Mouse (Mus musculus) ES-Bruce4 (cell line): ENCODE data around the gene Hbb-bh2. TPM values are rescaled to one million over a fixed set of nuclear protein-coding genes. Genes with fewer than 3 reads are reported as not detected.
"Not testable (repeated sequence)": the region's sequence is repeated elsewhere in the genome, so short reads cannot be mapped to it uniquely, and the experiment has no call there.

Experiments used
- H3K27ac ChIP-seq: 2 replicates; pipeline ENCODE4 v1.5.1; 2012; ENCODE audit warnings: low read length, inconsistent platforms; ENCODE audit not compliant: insufficient read depth
- H3K27me3 ChIP-seq: 2 replicates; pipeline ENCODE4 v1.6.1; 2012; ENCODE audit warnings: mild to moderate bottlenecking, low read length, inconsistent platforms; ENCODE audit not compliant: control insufficient read depth, poor library complexity, insufficient read depth, severe bottlenecking
- H3K36me3 ChIP-seq: 2 replicates; pipeline ENCODE4 v1.6.1; 2012; ENCODE audit warnings: inconsistent platforms, mild to moderate bottlenecking, low read length, moderate library complexity; ENCODE audit not compliant: control insufficient read depth, poor library complexity, insufficient read depth, severe bottlenecking
- H3K4me1 ChIP-seq: one replicate; pipeline ENCODE4 v1.8.1; 2011; ENCODE audit warnings: low read length; ENCODE audit not compliant: control insufficient read depth, insufficient read depth
- H3K4me3 ChIP-seq: 2 replicates; pipeline ENCODE4 v1.5.1; 2011; ENCODE audit warnings: low read depth, mild to moderate bottlenecking, low read length
- H3K9ac ChIP-seq: 2 replicates; pipeline ENCODE4 v1.6.1; 2012; ENCODE audit warnings: low read depth, mild to moderate bottlenecking, inconsistent platforms; ENCODE audit not compliant: poor library complexity, severe bottlenecking
- H3K9me3 ChIP-seq: replicated peaks from 2 replicates; pipeline ENCODE4 v1.6.1; 2012; ENCODE audit warnings: mild to moderate bottlenecking, low read length, inconsistent platforms; ENCODE audit not compliant: control insufficient read depth, poor library complexity, insufficient read depth, severe bottlenecking
- CTCF ChIP-seq: IDR thresholded peaks from one replicate; pipeline ENCODE4 v1.8.1; 2011; ENCODE audit warnings: low read depth, low read length
- EP300 ChIP-seq: IDR thresholded peaks from 2 replicates; pipeline ENCODE4 v1.6.1; 2011; ENCODE audit warnings: low read depth, low read length; ENCODE audit not compliant: insufficient read depth
- POLR2A ChIP-seq: IDR thresholded peaks from one replicate; pipeline ENCODE4 v1.8.1; 2011; ENCODE audit warnings: low read length; ENCODE audit not compliant: insufficient read depth
- polyA plus RNA-seq: library from polyadenylated mRNA; stranded (reverse); fragments of >200 nt; gene quantifications from 2 replicates; pipeline ENCODE4 v1.2.4, GENCODE M21; 2011; ENCODE audit warnings: low read depth; ENCODE audit not compliant: missing spikeins, insufficient read depth, insufficient read length

Gene Hbb-bh2
- polyA plus RNA-seq, 1 experiment = not detected

DNA sequence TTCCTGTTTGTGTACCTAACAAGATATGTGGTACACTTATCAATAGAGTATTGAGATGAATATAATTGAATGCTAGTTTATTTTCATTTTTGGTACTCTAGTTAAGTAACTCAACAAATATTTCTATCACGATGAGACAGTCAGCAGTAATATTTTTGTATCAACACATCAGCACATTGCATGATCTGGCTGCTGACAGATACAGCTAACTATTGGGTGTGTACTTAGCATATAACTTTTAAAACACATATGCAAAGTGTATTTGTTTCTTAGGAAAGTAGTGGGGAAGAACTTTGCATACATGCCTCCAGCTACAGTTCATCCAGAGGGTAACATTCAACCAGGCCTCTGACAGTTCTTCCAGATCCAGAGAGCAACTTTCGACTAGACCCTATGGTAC is 15.7 kb downstream of the Hbb-bh2 start:
- Histone ChIP-seq H3K36me3 (no peaks in the 10 kb centered on the region), H3K4me3 (no peak overlapping the region), H3K27me3 (no peaks in the 10 kb centered on the region), H3K9me3 (no peaks in the 10 kb centered on the region), H3K27ac (no peak overlapping the region), H3K4me1 (no peaks in the 10 kb centered on the region), H3K9ac (no peak overlapping the region)
- TF ChIP-seq CTCF (no peak), POLR2A (no peak), EP300 (no peak)

DNA sequence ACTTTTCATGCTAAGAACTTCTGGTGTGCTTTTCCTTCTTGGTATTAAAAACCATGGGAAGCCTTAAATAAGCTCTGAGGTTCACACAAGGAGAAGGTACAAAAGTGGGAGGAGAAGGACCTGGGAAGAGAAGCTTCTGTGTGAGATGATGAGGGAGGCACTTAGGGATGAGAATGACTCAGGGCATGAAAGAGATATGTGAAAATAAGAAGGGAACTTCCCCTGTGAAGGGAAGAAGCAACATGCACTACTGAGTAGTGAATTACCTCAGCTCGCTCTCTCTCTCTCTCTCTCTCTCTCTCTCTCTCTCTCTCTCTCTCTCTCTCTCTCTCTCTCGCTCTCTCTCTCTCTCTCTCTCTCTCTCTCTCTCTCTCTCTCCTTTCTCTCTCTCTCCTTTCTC is 25.2 kb downstream of the Hbb-bh2 start:
- not testable (repeated sequence) for H3K27ac ChIP-seq, H3K9me3 ChIP-seq, H3K9ac ChIP-seq, H3K4me1 ChIP-seq, H3K27me3 ChIP-seq, H3K36me3 ChIP-seq, H3K4me3 ChIP-seq

DNA sequence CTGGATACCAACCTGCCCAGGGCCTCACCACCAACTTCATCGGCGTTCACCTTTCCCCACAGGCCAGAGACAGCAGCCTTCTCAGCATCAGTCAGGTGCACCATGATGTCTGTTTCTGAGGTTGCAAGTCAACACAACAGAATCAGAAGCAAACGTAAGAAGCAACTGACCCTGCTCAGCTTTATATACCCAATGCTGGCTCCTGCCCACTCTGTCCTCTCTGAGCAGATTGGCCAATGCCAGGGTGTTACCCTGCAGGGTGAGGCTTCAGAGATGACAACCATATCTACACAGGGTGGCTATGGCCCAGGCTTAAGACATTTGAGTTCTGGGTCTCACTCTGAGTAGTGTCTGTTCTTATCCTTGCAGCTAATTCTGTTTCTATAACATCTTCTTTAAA is 26.6 kb downstream of the Hbb-bh2 start, which contains the start of gene Hbb-bt:
Gene Hbb-bt, minus strand, starts transcription at position 231 of the 400 bp plus-strand sequence.
- TF ChIP-seq EP300 (no peak), CTCF (no peak), POLR2A (no peak)
- H3K9ac ChIP-seq = no peak within 1 kb of the TSS
- no peaks in the 10 kb centered on the region for H3K27me3 ChIP-seq
- H3K36me3 ChIP-seq = no peaks in the 10 kb centered on the region
- no peak within 1 kb of the TSS for H3K4me3 ChIP-seq
- H3K4me1 ChIP-seq = no peaks in the 10 kb centered on the region
- no peaks in the 10 kb centered on the region for H3K9me3 ChIP-seq
- H3K27ac ChIP-seq = no peak within 1 kb of the TSS

- H3K27ac ChIP-seq, H3K4me3 ChIP-seq, H3K36me3 ChIP-seq, H3K4me1 ChIP-seq, H3K27me3 ChIP-seq, H3K9ac ChIP-seq, H3K9me3 ChIP-seq: not testable (repeated sequence)
Observed at GRCm38 (mm10) chr7:103813152-103813551, 27.2 kb downstream of the Hbb-bh2 start.

DNA sequence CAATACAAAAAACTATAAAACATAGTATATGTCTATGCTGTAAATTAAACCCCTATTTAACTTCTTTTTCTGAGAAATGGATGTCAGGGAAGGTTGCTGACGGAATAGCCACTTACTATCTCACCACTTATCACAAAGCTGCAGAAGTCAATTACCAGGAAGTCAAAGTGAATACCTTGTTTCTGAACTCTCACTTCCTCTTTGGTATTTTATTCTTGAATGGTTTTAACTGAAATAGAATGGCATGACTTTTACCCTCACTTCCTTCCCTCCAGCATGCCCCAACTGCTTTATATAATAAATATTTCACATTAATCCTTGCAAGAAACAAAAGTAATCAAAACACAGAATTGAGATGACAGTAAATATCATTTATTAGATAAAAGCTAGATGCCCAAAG is 28.1 kb downstream of the Hbb-bh2 start:
- Histone ChIP-seq H3K4me1 (no peaks in the 10 kb centered on the region), H3K9me3 (no peaks in the 10 kb centered on the region), H3K36me3 (no peaks in the 10 kb centered on the region), H3K27ac (no peak overlapping the region), H3K4me3 (no peak overlapping the region), H3K27me3 (no peaks in the 10 kb centered on the region), H3K9ac (no peak overlapping the region)
- no peak for TF ChIP-seq POLR2A
- TF ChIP-seq EP300 = no peak
- TF ChIP-seq CTCF = no peak

DNA sequence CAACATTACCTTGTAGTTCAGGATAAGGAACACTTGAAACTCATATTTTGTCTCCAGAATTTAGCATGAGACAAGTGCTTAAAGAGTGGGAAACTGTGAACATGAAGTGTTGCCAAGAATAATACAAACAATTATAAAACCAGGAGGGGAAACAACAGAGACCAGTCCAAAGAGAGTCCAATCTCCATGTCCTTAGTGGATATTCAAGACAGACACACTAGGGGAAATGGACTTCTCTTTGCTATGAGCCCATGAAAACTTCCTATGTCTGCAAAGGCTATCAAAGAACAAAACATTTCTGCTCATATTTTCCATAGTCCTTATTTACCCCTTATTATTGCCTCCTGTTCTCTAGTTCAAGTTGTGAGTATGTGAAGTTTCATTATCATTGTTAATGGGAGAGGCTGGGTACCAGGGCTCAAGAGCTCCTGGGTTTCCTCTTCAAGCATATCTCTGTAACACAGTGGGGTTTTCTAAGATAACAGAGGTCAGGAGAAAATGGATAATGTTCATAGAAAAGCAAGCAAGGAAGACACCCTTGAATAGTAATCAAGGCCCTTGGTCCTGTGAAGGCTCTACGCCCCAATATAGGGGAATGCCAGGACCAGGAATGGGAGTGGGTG is 29.0 kb downstream of the Hbb-bh2 start:
- Histone ChIP-seq H3K4me3 (no peak overlapping the region), H3K9me3 (no peaks in the 10 kb centered on the region), H3K9ac (no peak overlapping the region), H3K27ac (no peak overlapping the region), H3K27me3 (no peaks in the 10 kb centered on the region), H3K36me3 (no peaks in the 10 kb centered on the region), H3K4me1 (no peaks in the 10 kb centered on the region)
- no peak for TF ChIP-seq POLR2A
- no peak for TF ChIP-seq EP300
- TF ChIP-seq CTCF = no peak

DNA sequence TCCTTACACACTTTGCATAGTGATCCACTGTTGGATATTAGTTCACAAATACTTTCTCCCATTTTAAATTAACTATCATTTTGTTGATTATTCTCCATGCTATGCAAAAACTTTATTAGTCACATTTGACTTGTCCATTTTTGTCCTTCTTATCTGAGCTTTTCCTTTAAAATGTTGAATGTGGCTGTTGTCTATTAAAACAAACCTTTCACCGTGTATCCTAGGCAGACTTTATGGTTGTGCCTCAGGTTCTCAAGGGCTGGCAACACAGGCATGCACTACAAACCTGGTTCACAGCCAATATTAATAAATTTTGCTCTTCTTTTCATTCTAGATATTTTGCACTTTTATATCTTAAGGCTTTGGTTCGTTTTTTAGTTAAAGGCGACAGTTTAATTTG is 29.6 kb downstream of the Hbb-bh2 start:
- Histone ChIP-seq H3K9ac (no peak overlapping the region), H3K4me3 (no peak overlapping the region), H3K27ac (no peak overlapping the region), H3K27me3 (no peaks in the 10 kb centered on the region), H3K36me3 (no peaks in the 10 kb centered on the region), H3K9me3 (no peaks in the 10 kb centered on the region), H3K4me1 (no peaks in the 10 kb centered on the region)
- TF ChIP-seq POLR2A (no peak), EP300 (no peak), CTCF (no peak)
